Mouse (Mus musculus): ENCODE data around the gene Gm45808. TPM values are rescaled to one million over a fixed set of nuclear protein-coding genes. Genes with fewer than 3 reads are reported as not detected.
"Not testable (repeated sequence)": the region's sequence is repeated elsewhere in the genome, so short reads cannot be mapped to it uniquely, and the experiment has no call there.

The Gm45808 gene
- polyA plus RNA-seq, 1 experiment from 2014 or later: not detected

DNA sequence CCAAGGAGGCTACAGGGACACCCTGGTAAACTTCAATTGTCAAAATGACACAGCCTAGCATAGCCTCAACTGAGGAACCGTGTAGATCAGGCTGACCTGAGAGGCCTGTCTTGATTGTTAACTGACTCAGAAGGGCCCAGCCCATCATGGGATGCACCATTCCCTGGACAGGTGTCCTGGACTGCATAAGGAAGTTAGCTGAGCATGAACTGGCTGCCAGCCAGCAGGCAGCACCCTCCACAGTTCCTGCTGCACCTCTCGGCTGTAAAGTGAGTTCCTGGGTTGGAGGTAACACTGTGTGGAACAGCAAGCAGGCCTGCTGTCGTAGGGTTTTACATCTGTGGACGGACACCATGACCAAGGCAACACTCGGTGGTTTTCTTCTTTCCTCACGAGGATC lies 21.0 kb upstream of the Gm45808 start:
- WGBS: 88% methylated on average over 6 of the region's 6 CpGs
- ATAC-seq (ENCODE audit: low FRiP score): no peak
- Histone ChIP-seq H3K4me3 (replicated peaks) (no peak overlapping the region), H3K27me3 (replicated peaks) (no peaks in the 10 kb centered on the region), H3K9me3 (replicated peaks) (no peaks in the 10 kb centered on the region), H3K4me2 (no peak overlapping the region), H3K4me1 (peaks cover 27% of the 10 kb centered on the region), H3K9ac (replicated peaks) (no peak overlapping the region), H3K27ac (replicated peaks) (no peak overlapping the region), H3K36me3 (peaks cover 33% of the 10 kb centered on the region)

GRCm38 (mm10) chr7:45498427-45498826 lies 11.8 kb upstream of the Gm45808 start:
- Histone ChIP-seq H3K27ac (replicated peaks) (no peak overlapping the region), H3K4me3 (replicated peaks) (no peak overlapping the region), H3K36me3 (peaks cover 93% of the 10 kb centered on the region), H3K4me2 (no peak overlapping the region), H3K9ac (replicated peaks) (no peak overlapping the region), H3K4me1 (peaks cover 3% of the 10 kb centered on the region; the same call in 1 of the 2 replicates), H3K9me3 (replicated peaks) (no peaks in the 10 kb centered on the region), H3K27me3 (replicated peaks) (no peaks in the 10 kb centered on the region)
- WGBS: 95% methylated on average over 6 of the region's 6 CpGs
- ATAC-seq (ENCODE audit: low FRiP score): no peak

- Histone ChIP-seq H3K36me3 (peaks cover 72% of the 10 kb centered on the region), H3K9ac (replicated peaks) (no peak overlapping the region), H3K4me1 (peaks cover 19% of the 10 kb centered on the region), H3K27me3 (replicated peaks) (no peaks in the 10 kb centered on the region), H3K27ac (replicated peaks) (no peak overlapping the region), H3K4me3 (replicated peaks) (no peak overlapping the region), H3K9me3 (replicated peaks) (no peaks in the 10 kb centered on the region), H3K4me2 (no peak overlapping the region)
- WGBS: 90% methylated on average over 9 of the region's 9 CpGs
- ATAC-seq (ENCODE audit: low FRiP score): no peak
These were observed 7.9 kb upstream of the Gm45808 start for GRCm38 (mm10) chr7:45494548-45494947.

DNA sequence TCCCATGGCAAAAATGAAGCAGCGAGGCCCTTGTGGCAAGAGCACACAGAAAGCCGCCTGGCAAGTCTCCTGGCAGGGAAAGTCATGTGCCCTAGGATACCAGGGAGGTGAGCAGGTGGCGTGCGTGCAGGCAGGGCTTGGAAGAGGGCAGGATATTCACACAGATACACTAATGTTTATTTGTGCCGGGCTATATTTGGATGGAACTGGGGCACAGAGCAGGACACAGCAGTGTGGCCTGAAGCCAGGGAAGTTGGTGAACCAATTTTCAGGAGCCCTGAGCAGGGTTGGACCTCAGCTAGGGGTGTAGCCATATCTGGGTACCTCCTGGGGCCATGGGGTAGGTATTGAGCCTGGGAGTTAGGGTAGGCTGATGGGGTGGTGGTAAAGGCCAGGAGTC lies 6.3 kb upstream of the Gm45808 start:
- Histone ChIP-seq H3K9ac (replicated peaks) (no peak overlapping the region), H3K27ac (replicated peaks) (no peak overlapping the region), H3K9me3 (replicated peaks) (no peaks in the 10 kb centered on the region), H3K36me3 (peaks cover 56% of the 10 kb centered on the region), H3K4me3 (replicated peaks) (no peak overlapping the region), H3K4me1 (peaks cover 35% of the 10 kb centered on the region), H3K27me3 (replicated peaks) (no peaks in the 10 kb centered on the region), H3K4me2 (no peak overlapping the region)
- ATAC-seq (ENCODE audit: low FRiP score): no peak
- 92% methylated on average over 5 of the region's 5 CpGs for WGBS

- WGBS: 96% methylated on average over 8 of the region's 8 CpGs
- H3K4me1 ChIP-seq: peaks cover 37% of the 10 kb centered on the region
- H3K4me3 ChIP-seq (replicated peaks): no peak overlapping the region
- peaks cover 50% of the 10 kb centered on the region for H3K36me3 ChIP-seq
- no peak overlapping the region for H3K9ac ChIP-seq (replicated peaks)
- no peaks in the 10 kb centered on the region for H3K9me3 ChIP-seq (replicated peaks)
- H3K4me2 ChIP-seq: no peak overlapping the region
- H3K27me3 ChIP-seq (replicated peaks): no peaks in the 10 kb centered on the region
- H3K27ac ChIP-seq (replicated peaks): no peak overlapping the region
- no peak for ATAC-seq (ENCODE audit: low FRiP score)
These were observed 5.7 kb upstream of the Gm45808 start for GRCm38 (mm10) chr7:45492225-45492844.

GRCm38 (mm10) chr7:45491264-45491663 lies 4.7 kb upstream of the Gm45808 start:
- Histone ChIP-seq H3K27ac (replicated peaks) (0 out of 2 replicates have a peak overlapping the region, but pooled peaks have one; percentile 1), H3K27me3 (replicated peaks) (no peaks in the 10 kb centered on the region), H3K4me3 (replicated peaks) (no peak overlapping the region), H3K9ac (replicated peaks) (no peak overlapping the region), H3K36me3 (peaks cover 39% of the 10 kb centered on the region), H3K9me3 (replicated peaks) (no peaks in the 10 kb centered on the region), H3K4me2 (no peak overlapping the region), H3K4me1 (peaks cover 37% of the 10 kb centered on the region)
- ATAC-seq (ENCODE audit: low FRiP score): no peak
- 12% methylated on average over 3 of the region's 3 CpGs for WGBS

DNA sequence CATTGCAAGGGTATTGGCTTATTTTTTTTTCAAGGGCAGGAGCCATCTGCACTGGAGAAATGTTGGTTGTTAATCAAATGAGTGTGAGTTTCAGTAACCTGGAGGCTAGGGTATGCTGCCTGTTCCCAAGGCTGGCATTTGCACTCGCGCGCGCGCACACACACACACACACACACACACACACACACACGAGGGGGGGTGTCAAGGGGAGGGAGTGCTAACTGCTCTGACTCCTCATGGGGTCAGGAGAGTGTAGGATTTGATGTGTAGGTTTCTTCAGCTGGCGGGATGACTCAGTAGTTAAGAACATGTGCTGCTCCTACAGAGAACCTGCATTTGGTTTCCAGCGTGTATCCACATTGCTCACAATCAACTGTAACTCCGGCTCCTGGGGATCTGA lies 4.2 kb upstream of the Gm45808 start:
- peaks cover 37% of the 10 kb centered on the region for H3K4me1 ChIP-seq
- H3K36me3 ChIP-seq: peaks cover 35% of the 10 kb centered on the region
- no peaks in the 10 kb centered on the region for H3K27me3 ChIP-seq (replicated peaks)
- H3K4me3 ChIP-seq (replicated peaks): no peak overlapping the region
- H3K27ac ChIP-seq (replicated peaks): 0 out of 2 replicates have a peak overlapping the region, but pooled peaks have one; percentile 1
- no peak overlapping the region for H3K9ac ChIP-seq (replicated peaks)
- H3K9me3 ChIP-seq (replicated peaks): no peaks in the 10 kb centered on the region
- WGBS: 25% methylated on average over 9 of the region's 9 CpGs
- no peak overlapping the region for H3K4me2 ChIP-seq
- no peak for ATAC-seq (ENCODE audit: low FRiP score)

DNA sequence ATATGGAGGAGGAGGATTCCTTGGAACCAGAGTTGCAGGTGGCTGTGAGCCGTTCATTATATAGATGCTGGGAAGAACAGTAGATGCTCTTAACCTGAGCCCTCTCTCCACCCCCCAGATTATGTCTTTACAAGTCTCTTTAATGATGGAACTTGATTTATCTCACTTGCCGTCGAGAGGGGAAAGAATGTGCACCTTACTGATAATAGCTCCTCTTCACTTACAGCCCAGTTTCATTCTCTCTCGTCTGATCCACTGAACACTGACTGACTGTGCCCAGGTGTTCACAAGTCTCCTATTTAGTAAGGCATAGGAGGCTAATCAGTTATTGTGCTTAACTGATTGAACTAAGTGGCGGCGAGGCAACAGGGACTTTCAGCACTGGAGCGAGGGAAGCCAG lies 3.0 kb upstream of the Gm45808 start:
- H3K9ac ChIP-seq (replicated peaks): no peak overlapping the region
- H3K27me3 ChIP-seq (replicated peaks): no peaks in the 10 kb centered on the region
- peaks cover 37% of the 10 kb centered on the region for H3K4me1 ChIP-seq
- H3K27ac ChIP-seq (replicated peaks): no peak overlapping the region
- peaks cover 23% of the 10 kb centered on the region for H3K36me3 ChIP-seq
- ATAC-seq (ENCODE audit: low FRiP score): no peak
- WGBS: 63% methylated on average over 7 of the region's 7 CpGs
- no peak overlapping the region for H3K4me3 ChIP-seq (replicated peaks)
- H3K4me2 ChIP-seq: no peak overlapping the region
- no peaks in the 10 kb centered on the region for H3K9me3 ChIP-seq (replicated peaks)

DNA sequence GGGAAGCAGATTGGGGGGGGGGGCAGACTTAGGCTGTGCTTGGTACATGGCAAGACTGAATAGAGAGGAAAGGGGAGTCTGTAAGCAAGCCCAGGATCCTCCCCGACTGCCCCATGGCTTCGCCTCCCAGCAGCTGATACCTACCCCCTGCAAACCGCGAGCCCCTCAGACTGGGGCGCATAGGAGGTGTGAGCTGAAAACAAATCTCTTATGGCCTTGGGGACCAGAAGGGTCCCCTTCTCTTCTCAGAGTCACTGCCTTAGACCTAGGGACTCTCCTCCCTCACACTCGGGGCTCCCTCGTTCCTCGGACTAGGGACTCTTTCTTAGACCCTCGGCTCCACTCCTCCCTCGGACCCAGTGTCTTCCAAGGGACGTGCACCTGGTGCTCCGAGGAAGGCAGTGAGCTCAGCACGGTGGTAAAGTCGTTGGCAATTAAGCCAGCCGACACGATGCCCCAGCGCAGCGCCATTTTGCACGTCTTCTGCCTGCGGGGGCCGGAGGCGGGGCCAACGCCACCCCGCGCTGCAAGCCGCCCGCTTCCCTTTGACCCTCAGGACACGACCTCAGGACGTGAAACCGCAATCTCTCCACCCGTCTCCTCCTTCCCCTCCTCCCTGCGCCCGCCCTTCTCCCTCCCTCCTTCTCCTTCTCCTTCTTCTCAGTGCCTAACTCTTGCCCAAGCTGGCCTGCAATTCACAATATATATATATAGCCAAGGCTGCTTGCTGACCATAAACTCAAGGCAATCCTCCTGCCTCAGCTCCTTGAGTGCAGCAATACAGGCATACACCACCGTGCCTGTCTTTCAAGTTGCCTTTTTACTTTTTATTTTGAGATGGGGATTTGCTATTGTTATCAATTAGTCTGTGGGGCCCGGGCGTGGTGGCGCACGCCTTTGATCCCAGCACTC lies 1.9 kb upstream of the Gm45808 start, which contains the start of gene Dhdh:
Gene Dhdh, minus strand, starts transcription at position 513 of the 912 bp plus-strand sequence.
- Histone ChIP-seq H3K36me3 (peaks cover 13% of the 10 kb centered on the region), H3K9me3 (replicated peaks) (no peaks in the 10 kb centered on the region), H3K4me2 (peak within 1 kb of the TSS; percentile 62), H3K9ac (replicated peaks) (peak within 1 kb of the TSS; percentile 24), H3K4me3 (replicated peaks) (peak within 1 kb of the TSS; percentile 40), H3K27ac (replicated peaks) (peak within 1 kb of the TSS; percentile 83), H3K27me3 (replicated peaks) (no peaks in the 10 kb centered on the region), H3K4me1 (peaks cover 37% of the 10 kb centered on the region)
- 8% methylated on average over 38 of the region's 38 CpGs for WGBS
- ATAC-seq (ENCODE audit: low FRiP score): peak; percentile 74

- 27% methylated on average over 11 of the region's 11 CpGs for WGBS
These were observed 1.3 kb upstream of the Gm45808 start for GRCm38 (mm10) chr7:45487861-45488292.

DNA sequence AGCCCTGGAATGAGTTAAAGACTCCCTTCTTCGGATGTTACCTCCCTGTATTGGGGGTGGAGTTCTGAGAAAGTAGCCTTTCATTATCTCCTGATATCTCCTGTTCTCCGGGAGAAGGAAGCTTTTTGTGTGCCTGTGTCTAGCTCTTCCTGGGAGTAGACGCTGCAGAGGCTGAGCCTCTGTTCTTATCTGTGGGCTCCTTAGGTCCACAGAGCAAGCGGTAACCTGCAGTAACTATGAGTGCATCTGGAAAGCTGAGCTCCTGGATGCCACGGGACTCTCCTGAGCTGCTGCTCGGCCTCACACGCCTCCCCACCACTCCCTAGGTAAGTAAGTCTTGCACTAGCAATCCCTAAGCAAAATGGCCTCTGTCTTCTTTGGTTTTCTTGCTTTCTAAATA lies 453 bp downstream of the Gm45808 start:
- Histone ChIP-seq H3K36me3 (no peaks in the 10 kb centered on the region), H3K9me3 (replicated peaks) (no peaks in the 10 kb centered on the region), H3K4me2 (no peak overlapping the region), H3K27me3 (replicated peaks) (no peaks in the 10 kb centered on the region), H3K27ac (replicated peaks) (no peak overlapping the region), H3K4me1 (peaks cover 33% of the 10 kb centered on the region), H3K9ac (replicated peaks) (no peak overlapping the region), H3K4me3 (replicated peaks) (no peak overlapping the region)
- no peak for ATAC-seq (ENCODE audit: low FRiP score)
- 84% methylated on average over 7 of the region's 7 CpGs for WGBS

More at GRCm38 (mm10) chr7:45487861-45488292, 1.3 kb upstream of the Gm45808 start:
- ATAC-seq (ENCODE audit: low FRiP score): peak; percentile 68
- Histone ChIP-seq H3K9ac (replicated peaks) (peak overlapping the region; percentile 24; the same call in 1 of the 2 replicates), H3K27ac (replicated peaks) (peak overlapping the region; percentile 83), H3K36me3 (peaks cover 6% of the 10 kb centered on the region), H3K4me2 (peak overlapping the region; percentile 62), H3K4me1 (peaks cover 37% of the 10 kb centered on the region), H3K9me3 (replicated peaks) (no peaks in the 10 kb centered on the region), H3K27me3 (replicated peaks) (no peaks in the 10 kb centered on the region), H3K4me3 (replicated peaks) (peak overlapping the region; percentile 40)

GRCm38 (mm10) chr7:45484985-45485384 lies 1.6 kb downstream of the Gm45808 start:
- ATAC-seq (ENCODE audit: low FRiP score); H3K9me3 ChIP-seq (replicated peaks); H3K27ac ChIP-seq (replicated peaks); H3K27me3 ChIP-seq (replicated peaks); H3K36me3 ChIP-seq; H3K9ac ChIP-seq (replicated peaks); H3K4me3 ChIP-seq (replicated peaks); H3K4me2 ChIP-seq: not testable (repeated sequence)
- peaks cover 22% of the 10 kb centered on the region for H3K4me1 ChIP-seq
- 97% methylated on average over 5 of the region's 5 CpGs for whole genome bisulfite sequencing

Measured in neural tube, embryonic 15.5 days (tissue).